Mouse (Mus musculus): ENCODE data around the gene Arfgef3.
A peak's percentile ranks its signal among the peaks of the same experiment; 100 is the strongest.

Arfgef3 gene

DNA sequence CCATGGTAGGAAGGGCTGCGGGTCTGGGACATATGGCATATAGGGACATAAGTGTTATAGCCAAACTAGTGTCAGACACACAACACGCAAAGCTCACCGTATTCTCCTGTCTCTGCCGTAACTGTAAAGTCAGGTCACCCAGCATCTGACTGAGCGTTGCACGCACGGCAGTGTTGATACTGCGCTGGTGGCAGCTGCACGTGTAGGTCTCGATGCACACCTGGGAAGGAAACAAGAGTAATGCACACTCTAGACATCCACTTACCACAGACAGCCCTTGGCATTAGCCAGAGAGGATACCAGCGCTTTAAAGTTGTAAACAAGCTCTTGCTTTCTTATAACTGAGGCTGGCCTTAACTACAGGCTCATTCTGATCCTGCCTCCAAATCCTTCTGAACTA is 79.0 kb downstream of the Arfgef3 start:
- peaks cover 23% of the 10 kb centered on the region for H3K9me3 ChIP-seq (ENCODE audit: low read length)
- no peaks in the 10 kb centered on the region for H3K27me3 ChIP-seq (ENCODE audit: insufficient read depth, low read length)
- H3K4me1 ChIP-seq (replicated peaks; ENCODE audit: low read depth, low read length): no peaks in the 10 kb centered on the region
- no peaks in the 10 kb centered on the region for H3K36me3 ChIP-seq (ENCODE audit: insufficient read depth, low read length)
- H3K4me3 ChIP-seq (replicated peaks; ENCODE audit: low read length): no peak overlapping the region
- no peak for TF ChIP-seq CTCF (conservative IDR thresholded peaks at IDR 0.05; ENCODE audit: low read length)
- no peak for TF ChIP-seq POU5F1 (IDR thresholded peaks at IDR 0.05; ENCODE audit: borderline replicate concordance, low read length)
- TF ChIP-seq NANOG (IDR thresholded peaks at IDR 0.05; ENCODE audit: borderline replicate concordance, low read length): no peak

DNA sequence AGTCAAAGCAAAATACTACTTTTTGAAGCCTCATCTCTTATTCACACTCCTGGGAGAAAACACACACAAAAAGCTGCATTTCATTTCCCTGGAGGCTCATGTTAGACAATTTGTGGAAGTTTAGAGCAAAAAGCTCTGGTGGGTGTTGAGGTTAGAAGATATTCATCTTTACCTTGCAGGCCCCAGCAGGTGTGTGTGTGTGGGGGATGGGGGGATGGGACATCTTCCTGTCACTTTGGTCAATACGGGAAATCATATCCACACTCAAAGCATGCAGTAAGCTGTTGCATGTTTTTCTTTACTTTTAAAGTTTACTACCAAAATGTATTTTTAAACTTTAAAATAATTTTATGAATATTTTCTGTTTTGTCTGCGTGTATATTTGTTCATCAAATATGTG is 79.7 kb downstream of the Arfgef3 start:
- TF ChIP-seq CTCF (conservative IDR thresholded peaks at IDR 0.05; ENCODE audit: low read length) (no peak), NANOG (IDR thresholded peaks at IDR 0.05; ENCODE audit: borderline replicate concordance, low read length) (no peak), POU5F1 (IDR thresholded peaks at IDR 0.05; ENCODE audit: borderline replicate concordance, low read length) (no peak)
- Histone ChIP-seq H3K9me3 (ENCODE audit: low read length) (peaks cover 31% of the 10 kb centered on the region), H3K27me3 (ENCODE audit: insufficient read depth, low read length) (no peaks in the 10 kb centered on the region), H3K36me3 (ENCODE audit: insufficient read depth, low read length) (no peaks in the 10 kb centered on the region), H3K4me3 (replicated peaks; ENCODE audit: low read length) (no peak overlapping the region), H3K4me1 (replicated peaks; ENCODE audit: low read depth, low read length) (no peaks in the 10 kb centered on the region)

DNA sequence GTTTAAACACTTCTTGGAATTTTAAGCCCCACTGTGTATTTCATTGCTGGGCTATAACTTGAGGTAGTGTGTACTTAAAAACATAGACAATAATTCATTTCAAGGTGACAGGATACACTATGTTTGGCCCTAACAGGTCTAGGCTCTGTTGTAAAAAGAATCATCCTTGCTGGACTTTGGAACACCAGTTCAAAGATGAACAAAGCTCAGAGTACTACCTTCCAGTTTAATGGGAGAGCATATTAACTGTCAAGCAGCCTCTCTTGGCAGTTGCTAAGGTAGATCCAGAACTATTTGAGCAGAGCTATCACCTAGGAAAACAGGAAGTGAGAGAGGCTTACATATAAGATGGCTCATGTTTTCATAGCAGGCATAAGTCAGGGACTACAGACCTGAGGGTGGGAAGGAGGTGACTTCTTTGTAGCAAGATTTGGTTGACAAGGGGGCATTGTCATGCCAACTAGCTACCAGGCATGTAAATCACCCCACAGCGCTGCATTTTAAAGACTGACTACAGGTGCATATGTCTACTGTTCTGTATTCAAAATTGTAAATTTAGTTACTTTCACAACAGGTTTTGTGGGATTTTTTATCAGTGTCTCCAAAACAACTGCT is 82.0 kb downstream of the Arfgef3 start:
- no peaks in the 10 kb centered on the region for H3K27me3 ChIP-seq (ENCODE audit: insufficient read depth, low read length)
- H3K36me3 ChIP-seq (ENCODE audit: insufficient read depth, low read length): no peaks in the 10 kb centered on the region
- H3K4me3 ChIP-seq (replicated peaks; ENCODE audit: low read length): no peak overlapping the region
- no peaks in the 10 kb centered on the region for H3K4me1 ChIP-seq (replicated peaks; ENCODE audit: low read depth, low read length)
- H3K9me3 ChIP-seq (ENCODE audit: low read length): peaks cover 32% of the 10 kb centered on the region
- TF ChIP-seq CTCF (conservative IDR thresholded peaks at IDR 0.05; ENCODE audit: low read length) (no peak), POU5F1 (IDR thresholded peaks at IDR 0.05; ENCODE audit: borderline replicate concordance, low read length) (0 out of 2 replicates have a peak, but pooled peaks have one; percentile 53)

DNA sequence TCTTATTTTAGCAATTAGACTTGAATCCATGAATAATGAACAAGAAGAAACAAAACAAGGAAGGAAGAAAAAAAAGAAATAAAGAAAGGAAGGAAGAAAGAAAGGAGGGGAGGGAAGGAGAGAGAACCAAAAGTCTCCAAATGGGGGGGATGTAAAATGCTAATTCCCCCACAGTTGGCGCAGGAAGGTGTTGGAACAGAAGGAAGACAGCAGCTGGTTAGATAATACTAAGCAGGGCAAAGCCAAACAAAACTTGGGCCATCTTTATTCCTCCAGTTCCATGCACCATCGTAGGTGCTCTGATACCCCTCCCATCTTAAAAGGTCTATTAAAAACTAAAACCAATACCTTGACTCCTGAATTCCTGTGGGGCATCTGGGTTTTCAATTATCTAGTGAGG is 82.8 kb downstream of the Arfgef3 start:
- no peaks in the 10 kb centered on the region for H3K36me3 ChIP-seq (ENCODE audit: insufficient read depth, low read length)
- H3K4me3 ChIP-seq (replicated peaks; ENCODE audit: low read length): no peak overlapping the region
- no peaks in the 10 kb centered on the region for H3K27me3 ChIP-seq (ENCODE audit: insufficient read depth, low read length)
- TF ChIP-seq POU5F1 (IDR thresholded peaks at IDR 0.05; ENCODE audit: borderline replicate concordance, low read length) (no peak), NANOG (IDR thresholded peaks at IDR 0.05; ENCODE audit: borderline replicate concordance, low read length) (no peak), CTCF (conservative IDR thresholded peaks at IDR 0.05; ENCODE audit: low read length) (no peak)
- peaks cover 32% of the 10 kb centered on the region for H3K9me3 ChIP-seq (ENCODE audit: low read length)
- no peaks in the 10 kb centered on the region for H3K4me1 ChIP-seq (replicated peaks; ENCODE audit: low read depth, low read length)

DNA sequence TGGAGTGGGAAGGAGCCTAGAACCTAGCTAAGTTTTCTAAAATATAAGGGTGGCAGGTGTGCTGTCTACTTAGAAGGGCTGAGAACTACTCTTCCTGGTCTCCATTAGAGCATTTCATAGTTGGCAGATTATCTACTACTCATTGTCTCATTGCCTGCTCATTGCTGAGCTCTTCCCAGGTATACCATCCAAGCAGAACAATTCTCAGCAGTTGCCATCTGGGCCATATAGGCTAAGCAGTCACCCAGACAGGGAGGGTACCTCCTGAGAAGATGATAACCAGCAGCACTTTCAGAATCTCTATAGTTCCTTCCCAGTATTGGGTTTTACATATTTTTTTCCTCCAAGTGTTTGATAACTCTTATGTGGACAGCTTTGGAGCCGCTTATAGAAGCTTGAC is 86.2 kb downstream of the Arfgef3 start:
- Histone ChIP-seq H3K4me3 (replicated peaks; ENCODE audit: low read length) (no peak overlapping the region), H3K4me1 (replicated peaks; ENCODE audit: low read depth, low read length) (no peaks in the 10 kb centered on the region), H3K27me3 (ENCODE audit: insufficient read depth, low read length) (no peaks in the 10 kb centered on the region), H3K36me3 (ENCODE audit: insufficient read depth, low read length) (no peaks in the 10 kb centered on the region), H3K9me3 (ENCODE audit: low read length) (peaks cover 32% of the 10 kb centered on the region)
- TF ChIP-seq CTCF (conservative IDR thresholded peaks at IDR 0.05; ENCODE audit: low read length) (no peak), POU5F1 (IDR thresholded peaks at IDR 0.05; ENCODE audit: borderline replicate concordance, low read length) (no peak), NANOG (IDR thresholded peaks at IDR 0.05; ENCODE audit: borderline replicate concordance, low read length) (no peak)

DNA sequence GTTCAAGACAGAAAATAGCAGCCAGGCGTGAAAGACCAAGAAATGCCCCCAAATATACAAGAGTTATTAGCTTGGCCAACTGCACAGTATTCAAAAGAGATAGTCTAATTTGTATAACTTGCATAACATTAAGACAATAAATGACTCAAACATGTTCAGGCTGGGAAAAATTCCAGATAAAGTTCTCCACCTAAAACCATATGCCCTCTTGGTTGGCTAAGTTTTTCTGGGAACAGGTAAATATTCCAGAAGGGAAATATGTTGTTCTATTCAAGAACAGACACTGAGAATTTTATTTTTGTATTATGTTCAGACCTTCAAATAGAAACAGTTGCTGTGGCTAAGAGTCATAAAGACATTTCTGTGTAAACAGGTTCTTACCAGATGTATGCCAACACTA is 96.7 kb downstream of the Arfgef3 start:
- H3K27me3 ChIP-seq (ENCODE audit: insufficient read depth, low read length): no peaks in the 10 kb centered on the region
- H3K4me1 ChIP-seq (replicated peaks; ENCODE audit: low read depth, low read length): peaks cover 42% of the 10 kb centered on the region
- no peak overlapping the region for H3K4me3 ChIP-seq (replicated peaks; ENCODE audit: low read length)
- no peaks in the 10 kb centered on the region for H3K36me3 ChIP-seq (ENCODE audit: insufficient read depth, low read length)
- no peak for TF ChIP-seq CTCF (conservative IDR thresholded peaks at IDR 0.05; ENCODE audit: low read length)
- TF ChIP-seq NANOG (IDR thresholded peaks at IDR 0.05; ENCODE audit: borderline replicate concordance, low read length): no peak
- TF ChIP-seq POU5F1 (IDR thresholded peaks at IDR 0.05; ENCODE audit: borderline replicate concordance, low read length): no peak
- no peaks in the 10 kb centered on the region for H3K9me3 ChIP-seq (ENCODE audit: low read length)

DNA sequence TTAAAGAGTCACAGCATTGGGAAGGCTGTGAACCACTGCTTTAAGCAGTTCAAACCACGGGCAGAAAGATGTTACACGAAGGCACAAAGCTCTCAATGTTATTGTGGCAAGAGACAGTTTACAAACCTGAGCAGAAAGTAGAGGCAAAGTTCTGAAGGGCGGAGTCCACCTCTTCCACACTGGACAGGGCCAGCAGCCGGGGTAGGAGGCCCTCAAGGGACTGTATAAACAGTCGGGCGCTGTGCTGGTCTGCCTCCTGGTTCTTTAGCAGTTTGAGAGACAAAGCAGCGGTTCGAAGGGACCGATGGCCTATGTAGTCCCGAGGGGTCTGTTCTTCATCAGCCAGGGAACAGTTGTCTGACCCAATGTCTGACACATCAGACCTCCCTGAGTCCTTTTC is 97.7 kb downstream of the Arfgef3 start:
- H3K4me1 ChIP-seq (replicated peaks; ENCODE audit: low read depth, low read length): peaks cover 47% of the 10 kb centered on the region
- TF ChIP-seq CTCF (conservative IDR thresholded peaks at IDR 0.05; ENCODE audit: low read length) (no peak), NANOG (IDR thresholded peaks at IDR 0.05; ENCODE audit: borderline replicate concordance, low read length) (no peak), POU5F1 (IDR thresholded peaks at IDR 0.05; ENCODE audit: borderline replicate concordance, low read length) (no peak)
- no peaks in the 10 kb centered on the region for H3K36me3 ChIP-seq (ENCODE audit: insufficient read depth, low read length)
- H3K4me3 ChIP-seq (replicated peaks; ENCODE audit: low read length): no peak overlapping the region
- H3K27me3 ChIP-seq (ENCODE audit: insufficient read depth, low read length): no peaks in the 10 kb centered on the region
- H3K9me3 ChIP-seq (ENCODE audit: low read length): no peaks in the 10 kb centered on the region

DNA sequence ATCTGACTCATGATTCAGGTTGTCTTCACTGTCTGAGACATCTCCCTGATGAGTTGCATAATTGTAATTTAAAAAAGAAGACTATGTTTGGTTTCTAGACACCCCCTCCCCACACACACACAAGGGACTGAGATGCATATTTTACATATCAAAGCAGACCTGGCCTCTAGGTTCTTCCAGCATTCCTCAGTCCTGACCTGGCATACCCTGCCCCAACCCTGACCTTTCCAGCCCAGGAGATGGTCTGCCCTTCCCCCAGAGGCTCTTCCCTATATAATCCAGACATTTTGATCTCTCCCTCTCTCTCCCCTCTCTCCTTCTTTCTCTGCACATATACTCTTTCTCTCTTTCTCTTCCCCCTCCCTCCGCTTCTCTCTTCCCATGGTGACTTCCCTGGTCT is 99.4 kb downstream of the Arfgef3 start:
- H3K4me1 ChIP-seq (replicated peaks; ENCODE audit: low read depth, low read length): peaks cover 47% of the 10 kb centered on the region
- no peaks in the 10 kb centered on the region for H3K36me3 ChIP-seq (ENCODE audit: insufficient read depth, low read length)
- H3K9me3 ChIP-seq (ENCODE audit: low read length): no peaks in the 10 kb centered on the region
- no peak overlapping the region for H3K4me3 ChIP-seq (replicated peaks; ENCODE audit: low read length)
- H3K27me3 ChIP-seq (ENCODE audit: insufficient read depth, low read length): no peaks in the 10 kb centered on the region
- TF ChIP-seq POU5F1 (IDR thresholded peaks at IDR 0.05; ENCODE audit: borderline replicate concordance, low read length) (no peak), NANOG (IDR thresholded peaks at IDR 0.05; ENCODE audit: borderline replicate concordance, low read length) (no peak), CTCF (conservative IDR thresholded peaks at IDR 0.05; ENCODE audit: low read length) (no peak)

DNA sequence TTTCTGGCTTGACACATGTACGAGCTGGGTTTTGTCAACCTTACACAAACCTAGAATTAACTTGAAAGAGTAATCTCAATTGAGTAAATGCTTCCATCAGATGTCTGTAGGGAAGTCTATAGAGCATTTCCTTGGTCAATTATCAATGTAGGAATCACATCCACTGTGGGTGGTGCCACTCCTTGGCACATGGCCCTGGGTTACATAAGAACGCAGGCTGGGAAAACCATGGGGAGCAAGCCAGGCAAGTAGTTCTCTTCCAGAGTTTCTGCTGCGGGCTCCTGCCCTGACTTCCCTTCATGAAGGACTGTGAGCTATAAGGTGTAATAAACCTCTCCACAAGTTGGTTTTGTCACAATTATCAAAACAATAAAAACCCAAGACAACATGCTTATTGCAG is 100.2 kb downstream of the Arfgef3 start:
- Histone ChIP-seq H3K27me3 (ENCODE audit: insufficient read depth, low read length) (no peaks in the 10 kb centered on the region), H3K36me3 (ENCODE audit: insufficient read depth, low read length) (no peaks in the 10 kb centered on the region), H3K4me3 (replicated peaks; ENCODE audit: low read length) (no peak overlapping the region), H3K4me1 (replicated peaks; ENCODE audit: low read depth, low read length) (peaks cover 47% of the 10 kb centered on the region), H3K9me3 (ENCODE audit: low read length) (no peaks in the 10 kb centered on the region)
- TF ChIP-seq CTCF (conservative IDR thresholded peaks at IDR 0.05; ENCODE audit: low read length) (no peak), NANOG (IDR thresholded peaks at IDR 0.05; ENCODE audit: borderline replicate concordance, low read length) (no peak), POU5F1 (IDR thresholded peaks at IDR 0.05; ENCODE audit: borderline replicate concordance, low read length) (no peak)
